ENCODE assay signal across 30 mouse cellular contexts in genomic region chr1:152718200-152718599, GRCm38 (mm10). TPM values are rescaled to one million over a fixed set of nuclear protein-coding genes. Genes with fewer than 3 reads are reported as not detected.
A peak's percentile ranks its signal among the peaks of the same experiment; 100 is the strongest.
DNase-seq lines count a peak whose midpoint lies in the region; ATAC-seq and TF ChIP-seq lines count a peak whose summit lies in the region.
"Had no signal": no experiment of that assay in that cellular context is flagged by ENCODE, and none has a peak within 500 bp of the region (broad histone marks: within the 10 kb centered on the region; RNA-seq: fewer than 3 reads in every experiment).

No protein-coding gene starts in this region.

- H3K4me3 ChIP-seq in heart, embryonic 13.5 days, result no peak overlapping the region
- no peak overlapping the region for H3K4me3 ChIP-seq in spleen, adult 2 months (ENCODE audit: extremely low read depth, insufficient read depth, insufficient read length)
- no peak overlapping the region for H3K4me3 ChIP-seq in limb, embryonic 14.5 days (replicated peaks; ENCODE audit: low read length)
- H3K4me3 ChIP-seq: embryonic facial prominence, embryonic 12.5 days; erythroblast, embryonic 14.5 days; forebrain, embryonic 13.5 days; heart, adult 2 months; hindbrain, embryonic 12.5 days; kidney, embryonic 15.5 days; midbrain, embryonic 12.5 days had no signal

- H3K9me3 ChIP-seq in heart, embryonic 13.5 days, result 0 out of 2 replicates have a peak, but pooled peaks cover 5% of the 10 kb centered on the region
- no peaks in the 10 kb centered on the region for H3K9me3 ChIP-seq in limb, embryonic 14.5 days (ENCODE audit: control insufficient read depth, low read length)
- H3K9me3 ChIP-seq: embryonic facial prominence, embryonic 12.5 days; forebrain, embryonic 13.5 days; hindbrain, embryonic 12.5 days; kidney, embryonic 15.5 days; midbrain, embryonic 12.5 days had no signal

- H3K27me3 ChIP-seq in heart, embryonic 13.5 days (replicated peaks), result no peaks in the 10 kb centered on the region
- H3K27me3 ChIP-seq in spleen, adult 2 months (ENCODE audit: control insufficient read depth, insufficient read depth, low read length), result no peaks in the 10 kb centered on the region
- no peaks in the 10 kb centered on the region for H3K27me3 ChIP-seq in limb, embryonic 14.5 days (ENCODE audit: control insufficient read depth, insufficient read depth, low read length)
- H3K27me3 ChIP-seq: embryonic facial prominence, embryonic 12.5 days; forebrain, embryonic 13.5 days; hindbrain, embryonic 12.5 days; kidney, embryonic 15.5 days; midbrain, embryonic 12.5 days had no signal

- no peak overlapping the region for H3K9ac ChIP-seq in heart, embryonic 13.5 days
- H3K9ac ChIP-seq in limb, embryonic 14.5 days (ENCODE audit: low read depth, low read length, severe bottlenecking), result no peak overlapping the region
- H3K9ac ChIP-seq: embryonic facial prominence, embryonic 12.5 days; forebrain, embryonic 13.5 days; hindbrain, embryonic 12.5 days; kidney, embryonic 15.5 days; midbrain, embryonic 12.5 days had no signal

- 34% methylated on average over 6 of the region's 6 CpGs for WGBS in heart, embryonic 13.5 days
- 32% methylated on average over 6 of the region's 6 CpGs for WGBS in spleen, adult 2 months
- 60% methylated on average over 6 of the region's 6 CpGs for WGBS in limb, embryonic 14.5 days

- DNase-seq in heart, postnatal 25 days (ENCODE audit: low spot score), result no peak
- no peak for DNase-seq in spleen, adult 2 months (ENCODE audit: low read depth in 1 of 2, low spot score in 2 of 2)
- DNase-seq in spleen, postnatal 14 days (ENCODE audit: low spot score in 2 of 2), result no peak
- DNase-seq in limb, embryonic 14.5 days (ENCODE audit: low spot score), result no peak
- DNase-seq in left cerebral cortex, adult 11 months (ENCODE audit: low spot score), result no peak
- no peak for DNase-seq in frontal cortex, adult 2 months (ENCODE audit: extremely low spot score in 1 of 2, low spot score in 1 of 2)
- DNase-seq: adrenal gland, postnatal 10 days; cerebellum, adult 18-20 months; cerebellum, postnatal 14 days; gastrocnemius, postnatal 10 days; heart, adult 2 months; heart, postnatal 14 days; kidney, postnatal 4 days; right cerebral cortex, postnatal 25 days; spleen, adult 18-20 months had no signal

- H3K4me2 ChIP-seq in heart, embryonic 13.5 days, result no peak overlapping the region
- H3K4me2 ChIP-seq in limb, embryonic 14.5 days (replicated peaks; ENCODE audit: low read depth, low read length, severe bottlenecking), result no peak overlapping the region
- H3K4me2 ChIP-seq: embryonic facial prominence, embryonic 12.5 days; forebrain, embryonic 13.5 days; hindbrain, embryonic 12.5 days; kidney, embryonic 15.5 days; midbrain, embryonic 12.5 days had no signal

- intact Hi-C loops in heart, postnatal 25 days (cut with DNase I), result no loop called here

- H3K27ac ChIP-seq in heart, embryonic 13.5 days (replicated peaks), result 0 out of 2 replicates have a peak overlapping the region, but pooled peaks have one; percentile 42
- H3K27ac ChIP-seq in spleen, adult 2 months (ENCODE audit: insufficient read depth, low read length), result peak overlapping the region; percentile 42
- H3K27ac ChIP-seq in limb, embryonic 14.5 days (replicated peaks; ENCODE audit: low read depth, low read length), result 0 out of 2 replicates have a peak overlapping the region, but pooled peaks have one; percentile 44
- H3K27ac ChIP-seq: embryonic facial prominence, embryonic 12.5 days; forebrain, embryonic 13.5 days; heart, adult 2 months; hindbrain, embryonic 12.5 days; kidney, embryonic 15.5 days; midbrain, embryonic 12.5 days had no signal

- no peak for TF ChIP-seq POLR2A in spleen, adult 2 months (IDR thresholded peaks at IDR 0.05; ENCODE audit: low read depth, low read length)
- TF ChIP-seq POLR2A in limb, embryonic 14.5 days (IDR thresholded peaks at IDR 0.05; ENCODE audit: borderline replicate concordance, extremely low read depth, insufficient read depth, insufficient read length), result no peak

- ATAC-seq in heart, embryonic 13.5 days (ENCODE audit: extremely low read depth, insufficient number of reproducible peaks, low FRiP score, low TSS enrichment), result no peak
- ATAC-seq in limb, embryonic 14.5 days (ENCODE audit: low FRiP score, low read depth), result no peak
- ATAC-seq: forebrain, embryonic 13.5 days; intestine, postnatal 0 days had no signal

- H3K36me3 ChIP-seq in heart, embryonic 13.5 days, result no peaks in the 10 kb centered on the region
- no peaks in the 10 kb centered on the region for H3K36me3 ChIP-seq in spleen, adult 2 months (ENCODE audit: control insufficient read depth, insufficient read depth, low read length)
- H3K36me3 ChIP-seq in limb, embryonic 14.5 days (ENCODE audit: control insufficient read depth, insufficient read depth, low read length), result no peaks in the 10 kb centered on the region
- H3K36me3 ChIP-seq: embryonic facial prominence, embryonic 12.5 days; hindbrain, embryonic 12.5 days; kidney, embryonic 15.5 days; midbrain, embryonic 12.5 days had no signal

- no peak for TF ChIP-seq CTCF in spleen, adult 2 months (IDR thresholded peaks at IDR 0.05; ENCODE audit: extremely low read depth, insufficient read depth, insufficient read length, insufficient replicate concordance)

- peaks cover 39% of the 10 kb centered on the region for H3K4me1 ChIP-seq in heart, embryonic 13.5 days
- peaks cover 10% of the 10 kb centered on the region; the same call in 1 of the 2 replicates for H3K4me1 ChIP-seq in spleen, adult 2 months (ENCODE audit: control insufficient read depth, insufficient read depth, insufficient read length)
- peaks cover 6% of the 10 kb centered on the region for H3K4me1 ChIP-seq in limb, embryonic 14.5 days (ENCODE audit: control insufficient read depth, insufficient read depth, low read length)
- H3K4me1 ChIP-seq: midbrain, embryonic 12.5 days had no signal

RNA-seq across cellular contexts. Expression of gene Apobec4, which starts 32.2 kb away (rescaled TPM):
- not detected in 2 replicates for polyA plus RNA-seq in heart, embryonic 13.5 days (2015; fragmentation: Nextera tagmentation; extraction: Ambion mirVana)
- not detected for total RNA-seq in heart, postnatal 25 days (2021)
- polyA plus RNA-seq in spleen, adult 2 months (2012; rRNA removed), result not detected in 2 replicates
- not detected in 2 replicates for polyA plus RNA-seq in limb, embryonic 14.5 days (2012; rRNA removed)
- not detected in 2 replicates for polyA plus RNA-seq in limb, embryonic 14.5 days (2014; fragmentation: Nextera tagmentation; extraction: Ambion mirVana)
- not detected in 2 replicates for polyA plus RNA-seq in frontal cortex, adult 2 months (2012; rRNA removed)
- total RNA-seq: adrenal gland, postnatal 10 days; gastrocnemius, postnatal 10 days; heart, adult 2 months; heart, postnatal 14 days; left cerebral cortex, adult 18-20 months; left cerebral cortex, postnatal 25 days; liver, adult 2 months; megakaryocyte progenitor cell, adult 5-6 weeks had no signal
- polyA plus RNA-seq: embryonic facial prominence, embryonic 12.5 days; erythroblast, embryonic 14.5 days; heart, adult 2 months; hindbrain, embryonic 12.5 days; intestine, postnatal 0 days; kidney, embryonic 15.5 days; liver, adult 2 months; liver, embryonic 16.5 days; midbrain, embryonic 12.5 days; neural tube, embryonic 11.5 days; thymus, postnatal 0 days had no signal

RNA-seq across cellular contexts. Expression of gene Rgl1, which starts 48.0 kb away (rescaled TPM):
- 54.1 and 59.2 TPM in 2 replicates for polyA plus RNA-seq in heart, embryonic 13.5 days (2015; fragmentation: Nextera tagmentation; extraction: Ambion mirVana)
- 10 to 100 TPM; 37.0 to 38.2 TPM for total RNA-seq in heart, postnatal 25 days (2021)
- polyA plus RNA-seq in spleen, adult 2 months (2012; rRNA removed), result 14.4 and 14.7 TPM in 2 replicates
- polyA plus RNA-seq in limb, embryonic 14.5 days (2012; rRNA removed), result 28.5 and 29.6 TPM in 2 replicates
- 40.5 and 46.1 TPM in 2 replicates for polyA plus RNA-seq in limb, embryonic 14.5 days (2014; fragmentation: Nextera tagmentation; extraction: Ambion mirVana)
- polyA plus RNA-seq in frontal cortex, adult 2 months (2012; rRNA removed), result 60.8 and 63.0 TPM in 2 replicates

RNA-seq across cellular contexts. Expression of gene Arpc5, which starts 48.1 kb away (rescaled TPM):
- polyA plus RNA-seq in heart, embryonic 13.5 days (2015; fragmentation: Nextera tagmentation; extraction: Ambion mirVana), result 198 and 202 TPM in 2 replicates
- total RNA-seq in heart, postnatal 25 days (2021), result 10 to 100 TPM; 34.7 to 40.4 TPM
- polyA plus RNA-seq in spleen, adult 2 months (2012; rRNA removed), result 91.9 and 147 TPM in 2 replicates
- polyA plus RNA-seq in limb, embryonic 14.5 days (2012; rRNA removed), result 96.4 and 136 TPM in 2 replicates
- polyA plus RNA-seq in limb, embryonic 14.5 days (2014; fragmentation: Nextera tagmentation; extraction: Ambion mirVana), result 257 and 263 TPM in 2 replicates
- 93.2 and 107 TPM in 2 replicates for polyA plus RNA-seq in frontal cortex, adult 2 months (2012; rRNA removed)
